Mouse (Mus musculus) testis, adult 2 months (tissue): ENCODE results near the gene Cel. TPM values are rescaled to one million over a fixed set of nuclear protein-coding genes. Genes with fewer than 3 reads are reported as not detected.
A peak's percentile ranks its signal among the peaks of the same experiment; 100 is the strongest.

Experiments used
- H3K27ac ChIP-seq: fragments of 200-500 bp; 2 replicates; pipeline ENCODE4 v1.5.1; 2012; ENCODE audit warnings: low read depth, low read length; ENCODE audit not compliant: control insufficient read depth, insufficient read depth
- H3K27me3 ChIP-seq: fragments of 200-500 bp; 2 replicates; pipeline ENCODE4 v1.6.1; 2012; ENCODE audit warnings: mild to moderate bottlenecking, low read length, moderate library complexity; ENCODE audit not compliant: control insufficient read depth, insufficient read depth
- H3K36me3 ChIP-seq: fragments of 200-500 bp; 2 replicates; pipeline ENCODE4 v1.6.1; 2012; ENCODE audit warnings: mild to moderate bottlenecking, low read length; ENCODE audit not compliant: control insufficient read depth, insufficient read depth
- H3K4me1 ChIP-seq: fragments of 200-500 bp; 2 replicates; pipeline ENCODE4 v1.6.1; 2012; ENCODE audit warnings: low read length; ENCODE audit not compliant: control insufficient read depth, insufficient read depth
- H3K4me3 ChIP-seq: fragments of 200-500 bp; 2 replicates; pipeline ENCODE4 v1.5.1; 2012; ENCODE audit warnings: low read depth, mild to moderate bottlenecking, low read length, moderate library complexity, mixed read lengths; ENCODE audit not compliant: control insufficient read depth
- CTCF ChIP-seq: fragments of 200-500 bp; IDR thresholded peaks from 2 replicates; pipeline ENCODE4 v1.5.1; 2012; ENCODE audit warnings: low read depth, mild to moderate bottlenecking, inconsistent platforms, low read length, moderate library complexity; ENCODE audit not compliant: control insufficient read depth, insufficient read depth, insufficient replicate concordance
- POLR2A ChIP-seq: fragments of 200-500 bp; IDR thresholded peaks from 2 replicates; pipeline ENCODE4 v1.6.1; 2012; ENCODE audit warnings: low read depth, mild to moderate bottlenecking, inconsistent platforms, low read length, moderate library complexity; ENCODE audit not compliant: control insufficient read depth
- polyA plus RNA-seq: library from polyadenylated mRNA; depleted of rRNA; stranded (reverse); fragments of >200 nt; gene quantifications from 2 replicates; pipeline ENCODE4 v1.2.3, GENCODE M21; 2012

Cel gene
- polyA plus RNA-seq, 1 experiment: 0.47 TPM

- no peak for TF ChIP-seq POLR2A
- TF ChIP-seq CTCF: no peak
- Histone ChIP-seq H3K4me3 (no peak overlapping the region), H3K4me1 (peaks cover 10% of the 10 kb centered on the region), H3K27ac (no peak overlapping the region), H3K27me3 (no peaks in the 10 kb centered on the region), H3K36me3 (no peaks in the 10 kb centered on the region)
These were observed 29.2 kb downstream of the Cel start for GRCm38 (mm10) chr2:28533901-28534435.

GRCm38 (mm10) chr2:28532938-28533771, 30.0 kb downstream of the Cel start:
- H3K4me3 ChIP-seq: peak overlapping the region; percentile 73
- H3K4me1 ChIP-seq: peaks cover 10% of the 10 kb centered on the region
- H3K27me3 ChIP-seq: no peaks in the 10 kb centered on the region
- H3K27ac ChIP-seq: no peak overlapping the region
- no peaks in the 10 kb centered on the region for H3K36me3 ChIP-seq
- no peak; the same call in 1 of the 2 replicates for TF ChIP-seq POLR2A
- no peak for TF ChIP-seq CTCF

GRCm38 (mm10) chr2:28530311-28530710, 32.9 kb downstream of the Cel start:
- no peak overlapping the region for H3K4me3 ChIP-seq
- H3K27ac ChIP-seq: no peak overlapping the region
- TF ChIP-seq POLR2A: no peak
- no peak for TF ChIP-seq CTCF
- H3K36me3 ChIP-seq: no peaks in the 10 kb centered on the region
- no peaks in the 10 kb centered on the region for H3K27me3 ChIP-seq
- H3K4me1 ChIP-seq: peaks cover 12% of the 10 kb centered on the region

- Histone ChIP-seq H3K36me3 (no peaks in the 10 kb centered on the region), H3K27me3 (no peaks in the 10 kb centered on the region), H3K4me3 (no peak overlapping the region), H3K27ac (no peak overlapping the region), H3K4me1 (peaks cover 12% of the 10 kb centered on the region)
- no peak for TF ChIP-seq CTCF
- TF ChIP-seq POLR2A: no peak
These were observed 33.3 kb downstream of the Cel start for GRCm38 (mm10) chr2:28529856-28530255.

- no peaks in the 10 kb centered on the region; the same call in 1 of the 2 replicates for H3K36me3 ChIP-seq
- H3K27me3 ChIP-seq: no peaks in the 10 kb centered on the region
- no peak overlapping the region for H3K4me3 ChIP-seq
- H3K4me1 ChIP-seq: peaks cover 11% of the 10 kb centered on the region
- no peak overlapping the region for H3K27ac ChIP-seq
- no peak for TF ChIP-seq POLR2A
- no peak for TF ChIP-seq CTCF
These were observed 34.9 kb downstream of the Cel start for GRCm38 (mm10) chr2:28528354-28528730.

- no peaks in the 10 kb centered on the region; the same call in 1 of the 2 replicates for H3K36me3 ChIP-seq
- H3K4me1 ChIP-seq: peaks cover 8% of the 10 kb centered on the region; the same call in 1 of the 2 replicates
- H3K27me3 ChIP-seq: no peaks in the 10 kb centered on the region
- H3K4me3 ChIP-seq: no peak overlapping the region
- no peak for TF ChIP-seq CTCF
- H3K27ac ChIP-seq: no peak overlapping the region
These were observed 35.5 kb downstream of the Cel start for GRCm38 (mm10) chr2:28527436-28528353.
